Mouse (Mus musculus) hematopoietic stem cell, adult 5-6 weeks (primary cell): ENCODE measurements at regions not wholly inside any gene's neighbourhood (a gene's known extent, or its start where the extent isn't known, plus 50 kb on each side); places are given as distances from the start of the nearest gene placed in this dataset.

ENCODE experiments used
- ATAC-seq, 2 experiments: fragments of 125-278 bp in 1 of 2; replicated peaks in 1 of 2; 2 replicates each; pipeline ENCODE4 v1.8.0; 2016 to 2017; ENCODE audit warnings: inconsistent platforms in 2 of 2, mild to moderate bottlenecking in 2 of 2, moderate number of reproducible peaks in 2 of 2, low read depth in 1 of 2, moderate TSS enrichment in 1 of 2; ENCODE audit not compliant: low FRiP score in 2 of 2, poor library complexity in 2 of 2, severe bottlenecking in 2 of 2, insufficient read depth in 1 of 2, low TSS enrichment in 1 of 2

- no peak for ATAC-seq
Measured at GRCm38 (mm10) chr5:47317506-47317905, 665.4 kb upstream of the Slit2 start.

DNA sequence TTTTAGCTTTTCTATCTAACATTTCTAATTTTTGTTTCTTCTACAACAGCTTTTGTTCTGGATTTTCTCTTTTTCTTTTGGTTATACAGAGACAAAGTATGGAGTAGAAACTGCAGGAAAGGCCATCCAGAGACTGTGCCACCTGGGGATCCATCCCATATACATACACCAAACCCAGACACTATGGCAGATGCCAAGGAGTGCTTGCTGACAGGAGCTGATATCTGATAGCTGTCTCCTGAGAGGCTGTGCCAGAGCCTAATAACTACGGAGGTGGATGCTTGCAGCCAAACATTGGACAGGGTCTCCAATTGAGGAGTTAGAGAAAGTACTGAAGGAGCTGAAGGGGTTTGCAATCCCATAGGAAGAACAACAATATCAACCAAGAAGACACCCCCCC, 664.8 kb upstream of the Slit2 start:
- ATAC-seq = no peak

- peak in 1 of 2 experiments; percentile 49; a peak in 1 of 4 replicates for ATAC-seq
Measured at GRCm38 (mm10) chr5:47322511-47323167, 660.3 kb upstream of the Slit2 start.

GRCm38 (mm10) chr5:47334299-47334698, 648.6 kb upstream of the Slit2 start:
- no peak for ATAC-seq

DNA sequence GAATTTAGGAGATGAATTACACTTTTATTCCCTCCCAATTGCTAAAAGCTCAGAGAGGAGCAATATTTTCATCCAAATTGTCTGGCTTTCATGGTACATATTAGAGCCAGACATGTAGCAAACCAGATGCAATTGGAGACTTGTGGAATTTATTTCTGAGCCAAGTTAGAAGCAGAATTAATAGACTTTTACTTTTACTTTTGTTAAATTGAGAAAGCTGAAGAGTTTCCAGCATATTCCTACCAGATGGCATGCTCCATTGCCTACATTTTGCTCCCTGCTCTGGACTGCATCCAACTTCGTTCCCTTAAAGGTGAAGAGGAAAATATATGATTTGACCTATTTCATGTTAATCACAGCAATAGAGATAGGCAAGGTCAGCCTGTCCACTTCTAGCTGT, 646.4 kb upstream of the Slit2 start:
- ATAC-seq = no peak

GRCm38 (mm10) chr5:47339807-47340206, 643.1 kb upstream of the Slit2 start:
- no peak for ATAC-seq

- ATAC-seq = no peak
Measured at GRCm38 (mm10) chr5:47370184-47370583, 612.8 kb upstream of the Slit2 start.

DNA sequence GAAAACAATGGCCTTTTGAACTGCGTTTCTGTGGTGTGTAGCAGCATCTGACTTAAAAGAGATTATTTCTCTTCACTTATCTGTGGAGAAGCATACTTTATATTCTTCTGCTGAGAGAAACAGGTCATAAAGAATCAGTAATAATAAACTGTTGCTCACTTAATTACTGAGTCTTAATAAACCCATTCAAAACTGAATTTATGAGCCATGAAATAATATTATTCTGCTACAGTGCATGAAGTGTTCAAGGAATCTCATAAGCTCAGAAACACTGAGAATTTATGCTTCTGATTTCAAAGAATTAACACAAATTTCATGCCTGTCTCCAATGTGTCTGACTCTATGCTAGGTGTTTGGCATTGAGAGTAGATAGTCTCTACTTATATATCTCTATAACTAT, 597.0 kb upstream of the Slit2 start:
- no peak for ATAC-seq

DNA sequence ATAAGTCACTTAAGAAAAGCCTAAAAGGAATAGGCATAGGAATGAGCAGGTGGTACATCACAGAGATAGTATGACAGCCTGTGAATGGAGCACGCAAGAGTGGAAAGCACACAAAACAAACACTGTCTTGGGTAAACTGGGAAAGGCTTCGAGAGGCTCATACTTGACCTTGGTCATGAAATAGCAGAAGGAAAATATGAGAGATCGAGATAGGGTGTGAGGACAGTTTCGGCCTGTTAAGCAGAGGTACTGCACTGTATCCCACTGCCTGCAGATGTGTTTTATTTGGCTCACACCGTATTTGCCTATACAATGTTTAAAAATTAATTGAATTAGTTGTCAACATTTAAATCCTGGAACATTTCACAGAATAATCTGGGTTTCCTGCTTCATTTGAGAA, 596.2 kb upstream of the Slit2 start:
- ATAC-seq = no peak

GRCm38 (mm10) chr5:47390735-47391134, 592.2 kb upstream of the Slit2 start:
- no peak for ATAC-seq

- no peak for ATAC-seq
Measured at GRCm38 (mm10) chr5:47396874-47397273, 586.1 kb upstream of the Slit2 start.

- no peak for ATAC-seq
Measured at GRCm38 (mm10) chr5:47421916-47422315, 561.0 kb upstream of the Slit2 start.

DNA sequence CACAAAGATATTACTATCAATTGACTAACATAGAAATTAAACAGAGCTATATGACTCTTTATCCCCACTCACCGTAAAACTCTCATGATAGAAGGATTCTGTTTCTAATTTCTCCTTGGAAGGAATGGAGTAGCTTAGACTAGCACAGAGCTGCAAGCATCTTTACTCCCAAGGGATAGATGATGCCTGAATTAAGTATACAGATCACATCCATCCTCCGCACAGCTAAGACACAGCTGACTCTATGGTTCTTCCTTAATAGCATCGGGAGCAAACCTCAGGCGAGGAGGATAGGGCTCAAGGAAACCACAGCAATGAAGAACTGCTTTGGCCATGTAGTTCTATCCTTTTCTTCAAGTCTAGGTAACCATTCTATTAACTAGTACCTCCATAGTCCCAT, 556.9 kb upstream of the Slit2 start:
- ATAC-seq = no peak

GRCm38 (mm10) chr5:47426467-47426866, 556.5 kb upstream of the Slit2 start:
- ATAC-seq = no peak

DNA sequence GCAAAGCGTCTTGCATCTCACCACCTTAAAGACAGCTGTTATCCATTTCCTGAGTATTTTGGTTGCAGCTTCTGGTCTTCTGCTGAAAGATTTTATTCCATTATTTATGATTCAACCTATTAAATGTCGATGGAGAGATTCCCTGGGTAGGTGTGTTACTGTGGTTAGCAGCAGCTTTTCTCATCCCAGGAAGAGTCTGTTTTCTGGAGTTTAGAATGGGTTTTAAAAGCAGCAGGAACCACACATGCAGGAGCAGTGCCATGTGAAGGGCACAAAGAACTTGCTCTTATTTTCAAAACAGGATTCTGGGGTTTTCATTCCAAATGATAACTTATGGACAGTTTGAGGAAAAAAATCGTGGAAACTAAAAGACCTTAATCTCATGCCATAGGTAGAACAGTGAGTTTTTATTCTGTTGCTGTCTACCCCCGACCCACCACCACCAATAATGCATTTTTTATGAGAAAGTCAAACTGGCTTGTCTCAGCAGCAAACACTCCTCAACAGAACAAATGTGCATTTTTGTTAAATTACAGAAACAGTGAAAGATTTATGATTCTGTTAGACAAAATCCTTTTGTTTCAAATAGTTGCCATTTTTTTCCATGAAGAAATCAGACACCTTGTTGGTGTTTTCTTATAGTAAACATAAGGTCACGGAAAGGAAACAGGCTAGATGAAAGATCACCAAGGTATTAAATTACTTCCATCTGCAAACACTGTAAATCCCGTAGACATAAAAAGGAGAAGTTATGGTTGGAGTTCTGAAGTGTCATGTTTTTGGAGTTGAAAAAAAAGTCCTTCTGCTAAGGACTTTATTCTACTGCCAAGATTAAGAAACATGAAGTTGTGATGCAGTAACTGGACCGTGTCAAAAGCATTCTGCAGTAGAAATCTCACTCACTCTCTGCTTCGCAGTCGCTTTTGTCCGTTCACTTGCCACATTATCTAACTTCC, 553.4 kb upstream of the Slit2 start:
- peak; percentile 68 to 88 for ATAC-seq

DNA sequence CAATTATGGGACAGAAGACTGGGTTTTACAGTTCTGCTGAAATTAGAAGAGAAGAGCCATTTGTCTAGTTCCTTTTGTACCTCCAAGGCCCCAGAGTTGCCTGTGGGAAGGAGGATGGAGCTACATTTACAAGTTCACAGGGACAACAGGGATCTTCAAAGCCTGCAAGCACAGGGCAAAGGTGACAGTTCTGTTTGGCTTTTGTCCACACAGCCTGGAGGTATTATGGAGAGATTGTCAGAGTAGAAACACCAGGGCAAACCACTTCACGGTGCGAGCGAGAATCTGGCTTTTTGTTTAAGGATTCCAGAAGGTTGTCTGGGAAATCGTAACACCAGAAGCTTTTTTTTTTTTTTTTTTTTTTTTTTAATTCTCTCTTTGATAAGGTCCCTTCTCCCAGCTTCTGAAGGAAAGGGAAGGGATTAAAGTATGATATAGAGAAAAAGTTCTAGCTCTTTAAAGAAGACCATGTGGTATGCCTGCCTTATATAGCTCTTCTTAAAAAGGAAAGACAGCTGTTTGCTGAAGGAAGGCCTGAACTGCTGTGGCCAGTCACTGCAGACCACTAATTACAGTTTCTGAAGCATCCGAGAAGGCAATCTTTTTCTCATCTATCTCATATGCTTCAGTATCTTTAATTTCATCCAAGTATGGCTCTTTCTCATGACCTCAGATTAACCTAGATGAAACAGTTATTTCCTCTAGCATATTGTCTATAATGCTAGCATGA, 551.2 kb upstream of the Slit2 start:
- ATAC-seq = no peak

GRCm38 (mm10) chr5:47436455-47436854, 546.5 kb upstream of the Slit2 start:
- no peak for ATAC-seq
